Mouse (Mus musculus): ENCODE results near the gene Rtel1. TPM values are rescaled to one million over a fixed set of nuclear protein-coding genes. Genes with fewer than 3 reads are reported as not detected.

The Rtel1 gene
- polyA plus RNA-seq (2017; shearing (Covaris generic)) = 73.0 TPM

DNA sequence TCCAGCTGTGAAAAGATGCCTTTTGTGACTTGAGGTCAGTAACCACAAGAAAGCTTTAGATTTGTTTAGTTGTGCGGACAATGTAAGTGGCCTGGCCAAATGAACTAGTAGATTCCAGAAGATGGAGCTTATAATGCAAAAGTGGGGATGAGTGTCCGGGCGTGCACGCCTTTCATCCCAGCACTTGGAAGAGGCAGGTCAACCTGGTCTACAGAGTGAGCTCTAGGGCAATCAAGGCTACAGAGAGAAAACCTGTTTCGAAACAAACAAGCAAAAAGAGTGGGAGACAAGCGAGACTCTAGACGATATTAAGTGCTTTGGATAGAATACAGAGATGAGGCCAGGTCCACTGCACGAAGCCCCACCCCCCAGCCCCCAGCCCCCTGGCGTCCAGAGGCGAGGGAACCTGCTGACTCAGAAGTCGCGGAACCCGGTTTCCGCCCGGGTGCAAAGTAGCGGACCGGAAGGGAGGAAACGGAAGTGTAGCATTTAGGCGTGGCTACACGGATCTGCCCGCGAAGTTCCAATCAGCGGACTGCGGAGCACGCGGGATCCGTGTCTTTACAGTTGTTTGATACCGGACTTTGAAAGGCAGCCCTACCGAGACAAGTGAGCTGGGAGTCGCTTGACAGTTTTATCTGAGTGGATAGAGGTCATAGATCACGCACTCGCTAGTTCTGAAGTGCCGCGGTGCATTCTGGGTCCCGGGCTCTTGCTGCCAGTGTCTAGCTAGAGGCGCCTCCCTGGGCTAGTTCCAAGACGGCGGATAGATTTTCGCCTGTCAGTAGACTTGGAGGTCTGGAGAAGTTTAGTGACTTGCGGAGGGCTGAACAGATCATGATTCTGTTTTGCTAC lies at the start of gene Rtel1:
Gene Rtel1 (plus strand): TSS at position 492 of the 855 bp plus-strand sequence.

GRCm38 (mm10) chr2:181287958-181288350 lies 31.6 kb upstream of the Rtel1 start, which contains the start of gene Gmeb2:
Gene Gmeb2, minus strand, starts transcription at chr2:181288035.

DNA sequence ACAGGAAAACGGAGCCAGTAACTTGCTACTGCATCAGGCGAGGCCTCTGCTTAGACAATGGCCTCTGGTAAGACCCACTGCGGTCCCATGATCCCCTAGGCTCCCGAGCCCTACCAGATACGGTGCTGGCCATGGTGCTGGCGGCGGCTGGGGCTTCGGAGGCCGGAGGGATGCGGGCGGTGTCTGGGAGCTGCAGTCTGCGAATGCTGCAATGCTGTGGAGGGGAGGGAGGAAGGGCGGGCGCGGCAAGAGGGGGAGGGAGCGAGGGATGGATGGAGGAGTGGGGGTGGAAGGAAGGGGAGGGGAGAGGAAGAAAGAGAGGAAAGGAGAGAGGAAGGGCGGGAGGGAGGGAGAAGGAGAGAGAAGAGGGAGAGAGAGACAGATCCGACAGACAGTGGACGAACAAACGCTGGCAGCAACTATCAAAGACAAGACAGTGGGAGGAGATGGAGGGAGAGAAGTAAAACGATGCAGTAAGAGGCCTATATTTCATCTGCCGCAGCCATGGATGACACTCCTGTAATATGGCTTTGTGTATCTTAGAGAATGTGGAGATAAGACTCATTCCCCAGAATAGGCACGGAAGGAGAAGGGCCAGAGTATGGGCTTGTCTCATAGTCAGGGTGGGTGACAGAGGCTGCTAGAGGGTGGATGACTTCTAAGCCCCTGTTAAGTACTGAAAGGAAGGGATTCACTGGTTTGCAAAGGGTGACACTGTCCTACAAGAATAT lies 5.3 kb upstream of the Rtel1 start, which contains the start of gene Stmn3:
Gene Stmn3 (minus strand): TSS at position 421 of the 731 bp plus-strand sequence.

GRCm38 (mm10) chr2:181364860-181365596 lies 45.5 kb downstream of the Rtel1 start, which contains the start of the genes Zgpat and Arfrp1:
Gene Zgpat, plus strand, starts transcription at chr2:181364928.
Gene Arfrp1, minus strand, starts transcription at chr2:181365404.

DNA sequence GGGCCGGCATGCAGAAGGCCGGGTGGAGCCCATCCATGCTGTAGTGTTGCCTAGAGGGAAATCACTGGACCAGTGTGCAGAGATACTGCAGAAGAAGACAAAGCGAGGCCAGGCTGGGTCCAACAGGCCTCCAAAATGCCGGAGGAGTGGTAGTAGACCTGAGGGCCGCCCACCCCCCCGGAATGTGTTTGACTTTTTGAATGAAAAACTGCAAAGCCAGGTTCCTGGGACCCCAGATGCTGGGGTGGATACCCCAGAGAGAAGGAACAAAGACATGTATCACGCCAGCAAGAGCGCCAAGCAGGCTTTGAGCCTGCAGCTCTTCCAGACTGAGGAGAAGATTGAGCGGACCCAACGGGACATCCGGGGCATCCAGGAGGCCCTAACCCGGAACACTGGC lies 60.2 kb downstream of the Rtel1 start, which contains the start of gene Lime1:
Gene Lime1 (plus strand): TSS at position 301 of the 400 bp plus-strand sequence.

Other genes with a start within 250 kb of the Rtel1 start
- 0.07 TPM for gene Kcnq2, start 184.4 kb upstream of the Rtel1 start, polyA plus RNA-seq (2017; shearing (Covaris generic))
- gene Eef1a2, start 162.7 kb upstream of the Rtel1 start, polyA plus RNA-seq (2017; shearing (Covaris generic)) = not detected
- gene Ppdpf, start 132.5 kb upstream of the Rtel1 start, polyA plus RNA-seq (2017; shearing (Covaris generic)) = 337 TPM
- gene Ptk6, start 117.0 kb upstream of the Rtel1 start, polyA plus RNA-seq (2017; shearing (Covaris generic)) = not detected
- 0.86 TPM for gene Srms, start 106.6 kb upstream of the Rtel1 start, polyA plus RNA-seq (2017; shearing (Covaris generic))
- 0.75 TPM for gene Fndc11, start 99.7 kb upstream of the Rtel1 start, polyA plus RNA-seq (2017; shearing (Covaris generic))
- 20.5 TPM for gene Helz2, start 77.7 kb upstream of the Rtel1 start, polyA plus RNA-seq (2017; shearing (Covaris generic))
- 28.0 TPM for gene Gmeb2, start 31.7 kb upstream of the Rtel1 start, polyA plus RNA-seq (2017; shearing (Covaris generic))
- gene Stmn3, start 5.2 kb upstream of the Rtel1 start, polyA plus RNA-seq (2017; shearing (Covaris generic)) = not detected
- 105 TPM for gene Zgpat, start 45.2 kb downstream of the Rtel1 start, polyA plus RNA-seq (2017; shearing (Covaris generic))
- 131 TPM for gene Arfrp1, start 45.7 kb downstream of the Rtel1 start, polyA plus RNA-seq (2017; shearing (Covaris generic))
- 247 TPM for gene Lime1, start 60.3 kb downstream of the Rtel1 start, polyA plus RNA-seq (2017; shearing (Covaris generic))
- 2.1 TPM for gene Zbtb46, start 139.7 kb downstream of the Rtel1 start, polyA plus RNA-seq (2017; shearing (Covaris generic))
- not detected for gene Abhd16b, start 173.5 kb downstream of the Rtel1 start, polyA plus RNA-seq (2017; shearing (Covaris generic))
- 82.2 TPM for gene Tpd52l2, start 177.4 kb downstream of the Rtel1 start, polyA plus RNA-seq (2017; shearing (Covaris generic))
- gene Dnajc5, start 200.7 kb downstream of the Rtel1 start, polyA plus RNA-seq (2017; shearing (Covaris generic)) = 114 TPM